Mouse (Mus musculus) limb, embryonic 15.5 days (tissue): ENCODE results near the gene H13. TPM values are rescaled to one million over a fixed set of nuclear protein-coding genes. Genes with fewer than 3 reads are reported as not detected.

Experiments
- ATAC-seq: fragments of 200-750 bp; cut with Nextera tagmentation; 2 replicates; pipeline ENCODE4 v1.8.0; 2017; ENCODE audit warnings: low read depth, moderate TSS enrichment; ENCODE audit not compliant: insufficient number of reproducible peaks, low FRiP score, low TSS enrichment
- H3K27ac ChIP-seq: fragments of 300-500 bp; sonication (generic); 2 replicates; pipeline ENCODE4 v1.5.1; 2015; ENCODE audit warnings: moderate library complexity, mild to moderate bottlenecking, inconsistent platforms
- H3K27me3 ChIP-seq: fragments of 300-500 bp; sonication (generic); 2 replicates; pipeline ENCODE4 v1.6.1; 2015; ENCODE audit warnings: inconsistent platforms
- H3K36me3 ChIP-seq: fragments of 300-500 bp; sonication (generic); 2 replicates; pipeline ENCODE4 v1.6.1; 2015; ENCODE audit warnings: inconsistent platforms
- H3K4me1 ChIP-seq: fragments of 300-500 bp; sonication (generic); 2 replicates; pipeline ENCODE4 v1.6.1; 2015; ENCODE audit warnings: inconsistent platforms
- H3K4me2 ChIP-seq: fragments of 300-500 bp; sonication (generic); 2 replicates; pipeline ENCODE4 v1.6.1; 2015; ENCODE audit warnings: mild to moderate bottlenecking, inconsistent platforms
- H3K4me3 ChIP-seq: fragments of 300-500 bp; sonication (generic); 2 replicates; pipeline ENCODE4 v1.5.1; 2015; ENCODE audit warnings: mild to moderate bottlenecking, inconsistent platforms
- H3K9ac ChIP-seq: fragments of 300-500 bp; sonication (generic); 2 replicates; pipeline ENCODE4 v1.6.1; 2015; ENCODE audit warnings: inconsistent platforms
- H3K9me3 ChIP-seq: fragments of 300-500 bp; sonication (generic); 2 replicates; pipeline ENCODE4 v1.6.1; 2016; ENCODE audit warnings: inconsistent platforms
- WGBS: fragments of 180-500 bp; shearing (Covaris S2); methylation state at CpG from one replicate; pipeline ENCODE4 v1.1.7; 2015; 5-methylcytosine and 5-hydroxymethylcytosine counted together
- polyA plus RNA-seq: library from polyadenylated mRNA; unstranded; fragments of >200 nt; fragmentation: Nextera tagmentation; extraction: Ambion mirVana; gene quantifications from 2 replicates; pipeline ENCODE4 v1.2.1, GENCODE M21; 2015

The H13 gene
- polyA plus RNA-seq, 1 experiment from 2014 or later = 143 TPM

- 83% methylated on average over 14 of the region's 14 CpGs for WGBS
- Histone ChIP-seq H3K9ac (no peak overlapping the region), H3K27ac (peak overlapping the region; percentile 95), H3K4me1 (peaks cover 69% of the 10 kb centered on the region), H3K4me2 (no peak overlapping the region), H3K36me3 (peaks cover 58% of the 10 kb centered on the region), H3K4me3 (no peak overlapping the region), H3K9me3 (no peaks in the 10 kb centered on the region), H3K27me3 (no peaks in the 10 kb centered on the region)
- no peak for ATAC-seq
Measured at GRCm38 (mm10) chr2:152704811-152705370, 35.6 kb downstream of the H13 start.

GRCm38 (mm10) chr2:152705993-152706571 lies 36.8 kb downstream of the H13 start:
- peaks cover 64% of the 10 kb centered on the region for H3K4me1 ChIP-seq
- H3K4me3 ChIP-seq = no peak overlapping the region
- 24% methylated on average over 22 of the region's 22 CpGs for WGBS

GRCm38 (mm10) chr2:152707186-152707585 lies 37.9 kb downstream of the H13 start:
- no peak for ATAC-seq
- Histone ChIP-seq H3K27ac (peak overlapping the region; percentile 95), H3K9me3 (no peaks in the 10 kb centered on the region), H3K36me3 (peaks cover 35% of the 10 kb centered on the region), H3K4me1 (peaks cover 63% of the 10 kb centered on the region), H3K4me3 (peak overlapping the region; percentile 36), H3K4me2 (peak overlapping the region; percentile 64), H3K27me3 (no peaks in the 10 kb centered on the region), H3K9ac (peak overlapping the region; percentile 40; the same call in 1 of the 2 replicates)
- 19% methylated on average over 7 of the region's 7 CpGs for WGBS

More at GRCm38 (mm10) chr2:152705993-152706571, 36.8 kb downstream of the H13 start:
- H3K9me3 ChIP-seq = no peaks in the 10 kb centered on the region
- peak overlapping the region; percentile 11; the same call in 1 of the 2 replicates for H3K4me2 ChIP-seq
- H3K36me3 ChIP-seq = peaks cover 46% of the 10 kb centered on the region
- no peaks in the 10 kb centered on the region for H3K27me3 ChIP-seq
- no peak overlapping the region for H3K9ac ChIP-seq
- ATAC-seq = peak; percentile 82
- peak overlapping the region; percentile 95 for H3K27ac ChIP-seq

- peak; percentile 86 for ATAC-seq
- WGBS = 1% methylated on average over 31 of the region's 31 CpGs
- Histone ChIP-seq H3K36me3 (peaks cover 31% of the 10 kb centered on the region), H3K9me3 (no peaks in the 10 kb centered on the region), H3K27me3 (no peaks in the 10 kb centered on the region), H3K4me3 (peak overlapping the region; percentile 36), H3K4me2 (peak overlapping the region; percentile 64), H3K27ac (peak overlapping the region; percentile 95), H3K4me1 (peaks cover 63% of the 10 kb centered on the region), H3K9ac (peak overlapping the region; percentile 40; the same call in 1 of the 2 replicates)
Measured at GRCm38 (mm10) chr2:152707627-152708026, 38.4 kb downstream of the H13 start.

GRCm38 (mm10) chr2:152709066-152709465 lies 39.8 kb downstream of the H13 start:
- no peak for ATAC-seq
- H3K27me3 ChIP-seq = no peaks in the 10 kb centered on the region
- WGBS = 78% methylated on average over 5 of the region's 5 CpGs
- no peak overlapping the region for H3K4me2 ChIP-seq
- peaks cover 56% of the 10 kb centered on the region for H3K4me1 ChIP-seq
- H3K9me3 ChIP-seq = no peaks in the 10 kb centered on the region
- no peak overlapping the region for H3K4me3 ChIP-seq
- H3K27ac ChIP-seq = peak overlapping the region; percentile 95
- peaks cover 17% of the 10 kb centered on the region for H3K36me3 ChIP-seq
- no peak overlapping the region for H3K9ac ChIP-seq

- H3K27me3 ChIP-seq = no peaks in the 10 kb centered on the region
- WGBS = 63% methylated on average over 6 of the region's 6 CpGs
- peak overlapping the region; percentile 59 for H3K27ac ChIP-seq
- H3K9ac ChIP-seq = no peak overlapping the region
- peaks cover 7% of the 10 kb centered on the region for H3K4me1 ChIP-seq
- H3K4me2 ChIP-seq = no peak overlapping the region
- no peaks in the 10 kb centered on the region for H3K9me3 ChIP-seq
- no peak overlapping the region for H3K4me3 ChIP-seq
- no peaks in the 10 kb centered on the region for H3K36me3 ChIP-seq
- ATAC-seq = no peak
Measured at GRCm38 (mm10) chr2:152716241-152716772, 47.0 kb downstream of the H13 start.

GRCm38 (mm10) chr2:152717652-152718051 lies 48.4 kb downstream of the H13 start:
- WGBS = 59% methylated on average over 11 of the region's 11 CpGs
- no peak overlapping the region for H3K4me3 ChIP-seq
- H3K27me3 ChIP-seq = no peaks in the 10 kb centered on the region
- no peak overlapping the region for H3K9ac ChIP-seq
- peaks cover 7% of the 10 kb centered on the region for H3K4me1 ChIP-seq
- H3K27ac ChIP-seq = peak overlapping the region; percentile 43; the same call in 1 of the 2 replicates
- no peak for ATAC-seq
- H3K36me3 ChIP-seq = no peaks in the 10 kb centered on the region
- H3K4me2 ChIP-seq = no peak overlapping the region
- H3K9me3 ChIP-seq = no peaks in the 10 kb centered on the region

- Histone ChIP-seq H3K9me3 (no peaks in the 10 kb centered on the region), H3K9ac (no peak overlapping the region), H3K36me3 (no peaks in the 10 kb centered on the region), H3K4me1 (peaks cover 7% of the 10 kb centered on the region), H3K27ac (no peak overlapping the region), H3K4me2 (no peak overlapping the region), H3K4me3 (no peak overlapping the region), H3K27me3 (no peaks in the 10 kb centered on the region)
- ATAC-seq = no peak
- WGBS = 33% methylated on average over 6 of the region's 6 CpGs
Measured at GRCm38 (mm10) chr2:152718076-152718475, 48.8 kb downstream of the H13 start.

- Histone ChIP-seq H3K9ac (0 out of 2 replicates have a peak overlapping the region, but pooled peaks have one; percentile 15), H3K4me1 (peaks cover 38% of the 10 kb centered on the region), H3K27ac (no peak overlapping the region; the same call in 1 of the 2 replicates), H3K4me2 (peak overlapping the region; percentile 56), H3K27me3 (no peaks in the 10 kb centered on the region), H3K4me3 (peak overlapping the region; percentile 32), H3K9me3 (no peaks in the 10 kb centered on the region), H3K36me3 (no peaks in the 10 kb centered on the region)
- ATAC-seq = 0 out of 2 replicates have a peak, but pooled peaks have one; percentile 13
- WGBS = 5% methylated on average over 37 of the region's 37 CpGs
Measured at GRCm38 (mm10) chr2:152723651-152724331, 54.5 kb downstream of the H13 start.

- Histone ChIP-seq H3K9ac (0 out of 2 replicates have a peak overlapping the region, but pooled peaks have one; percentile 15), H3K4me2 (peak overlapping the region; percentile 56), H3K4me3 (peak overlapping the region; percentile 32), H3K4me1 (peaks cover 44% of the 10 kb centered on the region), H3K27me3 (no peaks in the 10 kb centered on the region), H3K27ac (no peak overlapping the region), H3K36me3 (no peaks in the 10 kb centered on the region), H3K9me3 (no peaks in the 10 kb centered on the region)
- no peak for ATAC-seq
- 65% methylated on average over 3 of the region's 3 CpGs for WGBS
Measured at GRCm38 (mm10) chr2:152724332-152724723, 55.1 kb downstream of the H13 start.

- Histone ChIP-seq H3K4me3 (no peak overlapping the region), H3K4me2 (no peak overlapping the region), H3K36me3 (no peaks in the 10 kb centered on the region), H3K9ac (no peak overlapping the region), H3K27ac (no peak overlapping the region), H3K27me3 (no peaks in the 10 kb centered on the region), H3K9me3 (no peaks in the 10 kb centered on the region), H3K4me1 (peaks cover 53% of the 10 kb centered on the region)
- ATAC-seq = no peak
- 52% methylated on average over 15 of the region's 15 CpGs for WGBS
Measured at GRCm38 (mm10) chr2:152725178-152725750, 56.0 kb downstream of the H13 start.
